Mouse (Mus musculus): ENCODE data around the gene Esrra.

Gene Esrra

GRCm38 (mm10) chr19:6941372-6942248, 20.0 kb upstream of the Esrra start, which contains the start of gene Bad:
Bad (plus strand) TSS chr19:6941861.
- DNase-seq (ENCODE audit: inconsistent ontology term) = peak; percentile 95

- no peak for DNase-seq (ENCODE audit: inconsistent ontology term)
Measured at GRCm38 (mm10) chr19:6940396-6941351, 19.1 kb upstream of the Esrra start.

- no peak for DNase-seq (ENCODE audit: inconsistent ontology term)
Measured at GRCm38 (mm10) chr19:6939106-6940002, 17.7 kb upstream of the Esrra start.

- DNase-seq (ENCODE audit: inconsistent ontology term) = no peak
Measured at GRCm38 (mm10) chr19:6937541-6938465, 16.2 kb upstream of the Esrra start.

- no peak for DNase-seq (ENCODE audit: inconsistent ontology term)
Measured at GRCm38 (mm10) chr19:6936299-6936698, 14.7 kb upstream of the Esrra start.

- no peak for DNase-seq (ENCODE audit: inconsistent ontology term)
Measured at GRCm38 (mm10) chr19:6934195-6934977, 12.8 kb upstream of the Esrra start, which contains the start of gene Kcnk4. Kcnk4 (minus strand) TSS chr19:6934515.

- no peak for DNase-seq (ENCODE audit: inconsistent ontology term)
Measured at GRCm38 (mm10) chr19:6933436-6934194, 12.0 kb upstream of the Esrra start.

- DNase-seq (ENCODE audit: inconsistent ontology term) = no peak
Measured at GRCm38 (mm10) chr19:6933102-6933435, 11.5 kb upstream of the Esrra start.

- no peak for DNase-seq (ENCODE audit: inconsistent ontology term)
Measured at GRCm38 (mm10) chr19:6932018-6932417, 10.4 kb upstream of the Esrra start.

- DNase-seq (ENCODE audit: inconsistent ontology term) = no peak
Measured at GRCm38 (mm10) chr19:6931002-6931401, 9.4 kb upstream of the Esrra start.

- no peak for DNase-seq (ENCODE audit: inconsistent ontology term)
Measured at GRCm38 (mm10) chr19:6928080-6928479, 6.5 kb upstream of the Esrra start.

GRCm38 (mm10) chr19:6926559-6927255, 5.1 kb upstream of the Esrra start:
- DNase-seq (ENCODE audit: inconsistent ontology term) = no peak

GRCm38 (mm10) chr19:6925611-6926329, 4.2 kb upstream of the Esrra start:
- no peak for DNase-seq (ENCODE audit: inconsistent ontology term)

- no peak for DNase-seq (ENCODE audit: inconsistent ontology term)
Measured at GRCm38 (mm10) chr19:6925307-6925573, 3.6 kb upstream of the Esrra start, which contains the start of gene Catsperz. Catsperz (minus strand) TSS chr19:6925380.

GRCm38 (mm10) chr19:6924461-6925306, 3.1 kb upstream of the Esrra start:
- DNase-seq (ENCODE audit: inconsistent ontology term) = peak; percentile 66

- no peak for DNase-seq (ENCODE audit: inconsistent ontology term)
Measured at GRCm38 (mm10) chr19:6922901-6923735, 1.5 kb upstream of the Esrra start.
